27 mouse cellular contexts compared by ENCODE assay signal in genomic region chr10:29200609-29201008, GRCm38 (mm10). TPM values are rescaled to one million over a fixed set of nuclear protein-coding genes. Genes with fewer than 3 reads are reported as not detected.
A peak's percentile ranks its signal among the peaks of the same experiment; 100 is the strongest.
DNase-seq lines count a peak whose midpoint lies in the region; ATAC-seq lines count a peak whose summit lies in the region.
"Had no signal": no experiment of that assay in that cellular context is flagged by ENCODE, and none has a peak within 500 bp of the region (broad histone marks: within the 10 kb centered on the region; RNA-seq: fewer than 3 reads in every experiment).

No protein-coding gene starts in this region.

- H3K4me2 ChIP-seq in hindbrain, embryonic 14.5 days (replicated peaks): no peak overlapping the region
- no peak overlapping the region for H3K4me2 ChIP-seq in hindbrain, embryonic 11.5 days (replicated peaks; ENCODE audit: low read depth, low read length)
- H3K4me2 ChIP-seq in neural tube, embryonic 12.5 days (replicated peaks): no peak overlapping the region
- no peak overlapping the region for H3K4me2 ChIP-seq in midbrain, embryonic 15.5 days
- H3K4me2 ChIP-seq: embryonic facial prominence, embryonic 13.5 days; heart, embryonic 12.5 days; limb, embryonic 13.5 days; liver, embryonic 11.5 days; lung, embryonic 15.5 days had no signal

- no peak overlapping the region for H3K9ac ChIP-seq in hindbrain, embryonic 14.5 days
- H3K9ac ChIP-seq in hindbrain, embryonic 11.5 days (ENCODE audit: low read depth, low read length): no peak overlapping the region
- H3K9ac ChIP-seq in neural tube, embryonic 12.5 days: no peak overlapping the region
- H3K9ac ChIP-seq in midbrain, embryonic 15.5 days: no peak overlapping the region
- H3K9ac ChIP-seq: embryonic facial prominence, embryonic 13.5 days; heart, embryonic 12.5 days; limb, embryonic 13.5 days; lung, embryonic 15.5 days had no signal

- H3K4me3 ChIP-seq in hindbrain, embryonic 14.5 days (replicated peaks; ENCODE audit: low read length): no peak overlapping the region
- no peak overlapping the region for H3K4me3 ChIP-seq in hindbrain, embryonic 11.5 days (ENCODE audit: low read depth, low read length)
- H3K4me3 ChIP-seq in neural tube, embryonic 12.5 days: no peak overlapping the region
- no peak overlapping the region for H3K4me3 ChIP-seq in midbrain, embryonic 15.5 days
- H3K4me3 ChIP-seq: embryonic facial prominence, embryonic 13.5 days; forebrain, embryonic 10.5 days; heart, adult 2 months; heart, embryonic 12.5 days; limb, embryonic 13.5 days; lung, embryonic 15.5 days had no signal

- no peak for DNase-seq in hindbrain, embryonic 14.5 days (ENCODE audit: low spot score)
- DNase-seq in hindbrain, embryonic 11.5 days (ENCODE audit: low spot score): no peak
- DNase-seq in neural tube, embryonic 10.5 days (ENCODE audit: extremely low spot score, low spot score): no peak
- DNase-seq in thymus, postnatal 36 days: no peak
- DNase-seq: adrenal gland, adult 2 months; adrenal gland, postnatal 36 days; B cell, adult 2 months; cerebellum, adult 18-20 months; cerebellum, postnatal 10 days; heart, adult 2 months; heart, postnatal 4 days; kidney, adult 2 months; kidney, postnatal 4 days had no signal

- H3K27ac ChIP-seq in hindbrain, embryonic 14.5 days: no peak overlapping the region
- no peak overlapping the region for H3K27ac ChIP-seq in hindbrain, embryonic 11.5 days (ENCODE audit: low read depth, low read length)
- no peak overlapping the region for H3K27ac ChIP-seq in neural tube, embryonic 12.5 days
- no peak overlapping the region for H3K27ac ChIP-seq in midbrain, embryonic 15.5 days
- H3K27ac ChIP-seq: embryonic facial prominence, embryonic 13.5 days; forebrain, embryonic 10.5 days; heart, adult 2 months; kidney, postnatal 0 days; limb, embryonic 13.5 days; lung, embryonic 15.5 days had no signal

- H3K27me3 ChIP-seq in hindbrain, embryonic 14.5 days (ENCODE audit: control insufficient read depth, insufficient read depth, low read length): no peaks in the 10 kb centered on the region
- H3K27me3 ChIP-seq in hindbrain, embryonic 11.5 days (ENCODE audit: control insufficient read depth, insufficient read depth, low read length): no peaks in the 10 kb centered on the region
- H3K27me3 ChIP-seq in neural tube, embryonic 12.5 days (replicated peaks): no peaks in the 10 kb centered on the region
- H3K27me3 ChIP-seq in midbrain, embryonic 15.5 days (replicated peaks): no peaks in the 10 kb centered on the region
- H3K27me3 ChIP-seq: embryonic facial prominence, embryonic 13.5 days; heart, embryonic 12.5 days; limb, embryonic 13.5 days; lung, embryonic 15.5 days had no signal

- peak; percentile 39; the same call in 1 of the 2 replicates for ATAC-seq in hindbrain, embryonic 14.5 days (ENCODE audit: low FRiP score)
- no peak; the same call in 1 of the 2 replicates for ATAC-seq in hindbrain, embryonic 11.5 days (ENCODE audit: low FRiP score)
- ATAC-seq in neural tube, embryonic 12.5 days (ENCODE audit: low FRiP score, low read depth): 0 out of 2 replicates have a peak, but pooled peaks have one; percentile 29
- ATAC-seq in midbrain, embryonic 15.5 days (replicated peaks): peak; percentile 28

- H3K36me3 ChIP-seq in hindbrain, embryonic 14.5 days (replicated peaks; ENCODE audit: control insufficient read depth, insufficient read depth): peaks cover 80% of the 10 kb centered on the region
- peaks cover 20% of the 10 kb centered on the region for H3K36me3 ChIP-seq in hindbrain, embryonic 11.5 days (ENCODE audit: control insufficient read depth, insufficient read depth, low read length)
- peaks cover 54% of the 10 kb centered on the region for H3K36me3 ChIP-seq in neural tube, embryonic 12.5 days
- H3K36me3 ChIP-seq in midbrain, embryonic 15.5 days (replicated peaks): peaks cover 46% of the 10 kb centered on the region
- H3K36me3 ChIP-seq: heart, embryonic 12.5 days; limb, embryonic 13.5 days; lung, embryonic 15.5 days had no signal

- WGBS in hindbrain, embryonic 14.5 days: 98% methylated on average over 1 of the region's 1 CpGs
- WGBS in hindbrain, embryonic 11.5 days: 94% methylated on average over 1 of the region's 1 CpGs
- WGBS in neural tube, embryonic 12.5 days: 93% methylated on average over 1 of the region's 1 CpGs
- 95% methylated on average over 1 of the region's 1 CpGs for WGBS in midbrain, embryonic 15.5 days

- no peaks in the 10 kb centered on the region for H3K4me1 ChIP-seq in hindbrain, embryonic 14.5 days (replicated peaks; ENCODE audit: control insufficient read depth, insufficient read depth, low read length)
- H3K4me1 ChIP-seq in hindbrain, embryonic 11.5 days (replicated peaks; ENCODE audit: control insufficient read depth, insufficient read depth, low read length): no peaks in the 10 kb centered on the region
- no peaks in the 10 kb centered on the region for H3K4me1 ChIP-seq in neural tube, embryonic 12.5 days
- no peaks in the 10 kb centered on the region for H3K4me1 ChIP-seq in midbrain, embryonic 15.5 days
- H3K4me1 ChIP-seq: embryonic facial prominence, embryonic 13.5 days; forebrain, embryonic 10.5 days; heart, embryonic 12.5 days; lung, embryonic 15.5 days had no signal

- no peaks in the 10 kb centered on the region for H3K9me3 ChIP-seq in hindbrain, embryonic 14.5 days (ENCODE audit: control insufficient read depth, low read length)
- no peaks in the 10 kb centered on the region for H3K9me3 ChIP-seq in hindbrain, embryonic 11.5 days (ENCODE audit: control insufficient read depth, low read length)
- no peaks in the 10 kb centered on the region for H3K9me3 ChIP-seq in neural tube, embryonic 12.5 days
- H3K9me3 ChIP-seq in midbrain, embryonic 15.5 days: no peaks in the 10 kb centered on the region
- H3K9me3 ChIP-seq: lung, embryonic 15.5 days had no signal

RNA-seq across cellular contexts. Expression of gene Gm49353, which starts 1.9 kb away (rescaled TPM):
- 10.4 and 12.4 TPM in 2 replicates for polyA plus RNA-seq in hindbrain, embryonic 14.5 days (2014; fragmentation: Nextera tagmentation; extraction: Ambion mirVana)
- polyA plus RNA-seq in hindbrain, embryonic 11.5 days (2014; fragmentation: Nextera tagmentation; extraction: Ambion mirVana): 5.0 and 9.9 TPM in 2 replicates
- polyA plus RNA-seq in neural tube, embryonic 12.5 days (2016; fragmentation: Nextera tagmentation; extraction: Ambion mirVana): 6.1 and 6.7 TPM in 2 replicates
- 10.6 and 12.3 TPM in 2 replicates for polyA plus RNA-seq in midbrain, embryonic 15.5 days (2015; fragmentation: Nextera tagmentation; extraction: Ambion mirVana)
- polyA plus RNA-seq: adrenal gland, adult 2 months; heart, adult 2 months; heart, embryonic 12.5 days; heart, postnatal 0 days; intestine, embryonic 14.5 days; kidney, adult 2 months; kidney, postnatal 0 days; limb, embryonic 13.5 days; liver, embryonic 11.5 days; liver, embryonic 16.5 days; testis, adult 2 months; thymus, postnatal 0 days had no signal

RNA-seq across cellular contexts. Expression of gene 9330159F19Rik, which starts 10.8 kb away (rescaled TPM):
- polyA plus RNA-seq in hindbrain, embryonic 14.5 days (2014; fragmentation: Nextera tagmentation; extraction: Ambion mirVana): 29.7 and 31.9 TPM in 2 replicates
- polyA plus RNA-seq in hindbrain, embryonic 11.5 days (2014; fragmentation: Nextera tagmentation; extraction: Ambion mirVana): 10.6 and 11.8 TPM in 2 replicates
- 12.8 and 13.8 TPM in 2 replicates for polyA plus RNA-seq in neural tube, embryonic 12.5 days (2016; fragmentation: Nextera tagmentation; extraction: Ambion mirVana)
- 31.0 and 33.2 TPM in 2 replicates for polyA plus RNA-seq in midbrain, embryonic 15.5 days (2015; fragmentation: Nextera tagmentation; extraction: Ambion mirVana)
- polyA plus RNA-seq: heart, postnatal 0 days had no signal

RNA-seq across cellular contexts. Expression of gene Soga3, which starts 57.0 kb away (rescaled TPM):
- polyA plus RNA-seq in hindbrain, embryonic 14.5 days (2014; fragmentation: Nextera tagmentation; extraction: Ambion mirVana): 92.8 and 94.7 TPM in 2 replicates
- 35.8 and 42.6 TPM in 2 replicates for polyA plus RNA-seq in hindbrain, embryonic 11.5 days (2014; fragmentation: Nextera tagmentation; extraction: Ambion mirVana)
- 79.9 and 80.6 TPM in 2 replicates for polyA plus RNA-seq in neural tube, embryonic 12.5 days (2016; fragmentation: Nextera tagmentation; extraction: Ambion mirVana)
- polyA plus RNA-seq in midbrain, embryonic 15.5 days (2015; fragmentation: Nextera tagmentation; extraction: Ambion mirVana): 112 and 119 TPM in 2 replicates
